Mouse (Mus musculus) heart, embryonic 13.5 days (tissue): ENCODE results near the gene Ddx59. TPM values are rescaled to one million over a fixed set of nuclear protein-coding genes. Genes with fewer than 3 reads are reported as not detected.

ENCODE experiments used
- ATAC-seq: fragments of 200-750 bp; cut with Nextera tagmentation; 2 replicates; pipeline ENCODE4 v1.8.0; 2017; ENCODE audit warnings: moderate TSS enrichment; ENCODE audit not compliant: insufficient number of reproducible peaks, low FRiP score, low TSS enrichment; ENCODE audit errors: extremely low read depth
- H3K27ac ChIP-seq: fragments of 300-500 bp; sonication (generic); replicated peaks from 2 replicates; pipeline ENCODE4 v1.5.1; 2015; ENCODE audit warnings: moderate library complexity, mild to moderate bottlenecking, inconsistent platforms
- H3K27me3 ChIP-seq: fragments of 300-500 bp; sonication (generic); replicated peaks from 2 replicates; pipeline ENCODE4 v1.6.1; 2015; ENCODE audit warnings: mild to moderate bottlenecking, inconsistent platforms
- H3K36me3 ChIP-seq: fragments of 300-500 bp; sonication (generic); 2 replicates; pipeline ENCODE4 v1.6.1; 2015; ENCODE audit warnings: mild to moderate bottlenecking, inconsistent platforms
- H3K4me1 ChIP-seq: fragments of 300-500 bp; sonication (generic); 2 replicates; pipeline ENCODE4 v1.6.1; 2015; ENCODE audit warnings: inconsistent platforms
- H3K4me2 ChIP-seq: fragments of 300-500 bp; sonication (generic); 2 replicates; pipeline ENCODE4 v1.6.1; 2015; ENCODE audit warnings: inconsistent platforms, mild to moderate bottlenecking, moderate library complexity
- H3K4me3 ChIP-seq: fragments of 300-500 bp; sonication (generic); 2 replicates; pipeline ENCODE4 v1.5.1; 2015; ENCODE audit warnings: moderate library complexity, mild to moderate bottlenecking, inconsistent platforms
- H3K9ac ChIP-seq: fragments of 300-500 bp; sonication (generic); 2 replicates; pipeline ENCODE4 v1.6.1; 2015; ENCODE audit warnings: inconsistent platforms, mild to moderate bottlenecking, moderate library complexity
- H3K9me3 ChIP-seq: fragments of 300-500 bp; sonication (generic); 2 replicates; pipeline ENCODE4 v1.6.1; 2016; ENCODE audit warnings: inconsistent platforms
- WGBS: fragments of 180-500 bp; shearing (Covaris S2); methylation state at CpG from one replicate; pipeline ENCODE4 v1.1.7; 2015; ENCODE audit warnings: mixed read lengths; 5-methylcytosine and 5-hydroxymethylcytosine counted together
- polyA plus RNA-seq: library from polyadenylated mRNA; unstranded; fragments of >200 nt; fragmentation: Nextera tagmentation; extraction: Ambion mirVana; gene quantifications from 2 replicates; pipeline ENCODE4 v1.2.1, GENCODE M21; 2015

The Ddx59 gene
- polyA plus RNA-seq, 1 experiment from 2014 or later: 13.0 TPM

DNA sequence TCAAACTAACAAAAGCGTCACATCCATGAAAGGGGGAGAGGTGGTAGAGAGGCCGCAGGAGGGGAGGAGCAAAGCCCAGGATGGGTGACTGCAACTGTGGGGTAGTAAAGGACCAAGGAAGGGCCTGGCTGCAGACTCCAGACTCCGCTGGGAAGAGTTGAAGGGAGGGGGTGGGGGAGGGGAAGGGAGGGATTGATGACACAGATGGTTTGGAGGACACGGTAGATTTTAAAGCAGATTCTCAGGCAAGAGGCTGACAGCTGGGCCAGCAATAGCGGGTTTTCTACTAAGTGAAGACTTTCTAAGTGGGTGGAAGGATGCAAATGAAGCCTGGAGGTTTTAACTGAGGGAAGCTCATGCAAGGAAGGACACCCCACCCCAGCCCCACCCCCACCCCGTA is 55.4 kb downstream of the Ddx59 start:
- no peak overlapping the region for H3K9ac ChIP-seq
- 32% methylated on average over 6 of the region's 6 CpGs for WGBS
- H3K27ac ChIP-seq: no peak overlapping the region
- H3K27me3 ChIP-seq: no peaks in the 10 kb centered on the region
- H3K36me3 ChIP-seq: peaks cover 65% of the 10 kb centered on the region
- no peak overlapping the region for H3K4me3 ChIP-seq
- H3K4me1 ChIP-seq: peaks cover 30% of the 10 kb centered on the region
- no peaks in the 10 kb centered on the region for H3K9me3 ChIP-seq
- H3K4me2 ChIP-seq: no peak overlapping the region
- no peak for ATAC-seq

Other genes with a start within 250 kb of the Ddx59 start
- not detected in 2 replicates for gene Mroh3, start 202.4 kb upstream of the Ddx59 start, polyA plus RNA-seq
- 1.3 and 1.4 TPM in 2 replicates for gene Inava, start 181.0 kb upstream of the Ddx59 start, polyA plus RNA-seq
- not detected in 2 replicates for gene Gpr25, start 154.4 kb upstream of the Ddx59 start, polyA plus RNA-seq
- 5.9 and 6.1 TPM in 2 replicates for gene Camsap2, start 69.2 kb upstream of the Ddx59 start, polyA plus RNA-seq
- gene Kif14, start 51.1 kb downstream of the Ddx59 start, polyA plus RNA-seq: 2.6 and 5.0 TPM in 2 replicates
- 12.4 TPM in 2 replicates for gene Zfp281, start 209.6 kb downstream of the Ddx59 start, polyA plus RNA-seq